8 mouse cellular contexts compared by ENCODE assay signal in the genomic region with DNA sequence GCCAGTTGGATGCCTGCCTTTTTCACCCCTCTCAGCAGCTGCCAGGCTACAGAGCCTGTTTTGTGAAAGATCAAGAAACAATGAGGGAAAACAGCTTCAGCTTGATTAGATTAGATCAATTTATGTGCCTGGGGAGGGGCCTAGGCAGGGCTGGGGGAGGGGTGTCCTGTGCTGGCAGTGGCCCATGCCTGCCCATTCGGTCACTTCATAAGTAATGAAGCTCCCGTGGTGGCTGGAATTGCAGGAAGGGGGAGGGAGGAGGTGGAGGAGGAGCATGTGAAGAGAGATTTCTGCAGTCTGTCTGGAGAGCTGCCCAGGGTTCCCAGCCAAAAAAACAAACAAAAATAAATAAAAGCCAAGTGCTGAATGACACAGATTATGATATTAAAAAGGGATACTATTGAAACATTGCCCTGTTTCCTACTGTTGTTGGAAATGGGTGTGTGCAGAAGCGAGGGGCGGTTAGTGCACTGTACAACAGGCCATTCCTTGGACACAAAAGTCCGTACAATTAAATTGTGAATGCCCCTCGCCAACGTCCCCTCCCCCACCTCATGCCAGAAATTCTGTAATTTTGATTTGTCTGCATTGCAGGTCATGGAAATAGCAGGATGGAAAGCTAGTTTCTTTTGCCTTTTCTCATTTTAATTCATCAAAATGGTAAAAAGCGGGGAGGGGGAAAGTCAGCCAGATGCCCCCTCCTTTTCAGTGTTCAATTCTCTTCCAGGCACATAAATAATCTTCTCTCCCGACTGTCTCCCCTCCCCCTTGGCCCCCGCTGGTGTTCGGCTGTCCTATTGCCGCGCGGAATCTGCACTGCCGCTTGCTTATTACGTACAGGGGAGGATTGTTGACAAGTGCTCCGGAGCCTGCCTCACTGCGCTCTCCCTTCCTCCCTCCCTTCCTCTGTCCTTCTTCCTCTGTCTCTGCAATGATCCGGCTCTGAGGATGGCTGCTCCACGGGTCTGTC.
DNase-seq lines count a peak whose midpoint lies in the region; ATAC-seq and TF ChIP-seq lines count a peak whose summit lies in the region.

No protein-coding gene starts in this region.

- TF ChIP-seq CTCF in cortical plate, adult 2 months (IDR thresholded peaks at IDR 0.05; ENCODE audit: extremely low read depth, insufficient read depth, low read length) = no peak
- no peak for TF ChIP-seq CTCF in hindbrain, postnatal 0 days (IDR thresholded peaks at IDR 0.05; ENCODE audit: low read depth)

- no peaks in the 10 kb centered on the region for H3K9me3 ChIP-seq in hindbrain, postnatal 0 days (ENCODE audit: low read length)

- peak; percentile 92 for ATAC-seq in hindbrain, postnatal 0 days

- peaks cover 5% of the 10 kb centered on the region; the same call in 1 of the 2 replicates for H3K4me1 ChIP-seq in cortical plate, adult 2 months (ENCODE audit: control insufficient read depth, insufficient read depth, low read length)
- H3K4me1 ChIP-seq in hindbrain, postnatal 0 days (ENCODE audit: insufficient read depth, low read length) = peaks cover 20% of the 10 kb centered on the region

- WGBS in hindbrain, postnatal 0 days = under 1% methylated on average over 20 of the region's 20 CpGs

- H3K4me3 ChIP-seq in cortical plate, adult 2 months (ENCODE audit: insufficient read depth, low read length) = peak overlapping the region; percentile 40
- H3K4me3 ChIP-seq in hindbrain, postnatal 0 days (ENCODE audit: low read length) = peak overlapping the region; percentile 43

- peak; percentile 84 to 95 for DNase-seq in adrenal gland, adult (ENCODE audit: inconsistent age in 2 of 2, low spot score in 1 of 2)
- DNase-seq in gastrocnemius, adult 8-10 months (ENCODE audit: low spot score in 2 of 2) = peak; percentile 59 to 69
- peak; percentile 92 for DNase-seq in hindbrain, postnatal 0 days (ENCODE audit: low spot score)
- DNase-seq in left cerebral cortex, adult 18-20 months (ENCODE audit: low spot score in 2 of 2) = peak; percentile 68 to 76
- DNase-seq in lung, postnatal 14 days = peak; percentile 85
- DNase-seq in right cerebral cortex, adult 2 months (ENCODE audit: low spot score in 2 of 2) = peak; percentile 71
- no peak for DNase-seq in thymus, adult 18-20 months

- peak; percentile 83 for TF ChIP-seq POLR2A in cortical plate, adult 2 months (IDR thresholded peaks at IDR 0.05; ENCODE audit: extremely low read depth, insufficient read depth, low read length)

- H3K27ac ChIP-seq in cortical plate, adult 2 months (ENCODE audit: insufficient read depth, low read length) = peak overlapping the region; percentile 36; the same call in 1 of the 2 replicates
- peak overlapping the region; percentile 79 for H3K27ac ChIP-seq in hindbrain, postnatal 0 days

- H3K4me2 ChIP-seq in hindbrain, postnatal 0 days (ENCODE audit: low read depth, low read length) = peak overlapping the region; percentile 70

- no peaks in the 10 kb centered on the region for H3K27me3 ChIP-seq in hindbrain, postnatal 0 days (ENCODE audit: insufficient read depth, low read length)

- peak overlapping the region; percentile 62 for H3K9ac ChIP-seq in hindbrain, postnatal 0 days (replicated peaks; ENCODE audit: low read length)

- H3K36me3 ChIP-seq in hindbrain, postnatal 0 days (ENCODE audit: insufficient read depth, low read length) = no peaks in the 10 kb centered on the region

Comparison
In these comparisons a context has a peak if more than half of its experiments do, and no peak if none do; other contexts are left out.
1. DNase-seq: peak in adrenal gland, adult (2 of 2), gastrocnemius, adult 8-10 months (2 of 2), hindbrain, postnatal 0 days (single experiment), left cerebral cortex, adult 18-20 months (2 of 2), lung, postnatal 14 days (single experiment) and right cerebral cortex, adult 2 months (2 of 2); none in thymus, adult 18-20 months (0 of 2).